Comparison of ENCODE assay signal across 8 mouse cellular contexts in the genomic region with DNA sequence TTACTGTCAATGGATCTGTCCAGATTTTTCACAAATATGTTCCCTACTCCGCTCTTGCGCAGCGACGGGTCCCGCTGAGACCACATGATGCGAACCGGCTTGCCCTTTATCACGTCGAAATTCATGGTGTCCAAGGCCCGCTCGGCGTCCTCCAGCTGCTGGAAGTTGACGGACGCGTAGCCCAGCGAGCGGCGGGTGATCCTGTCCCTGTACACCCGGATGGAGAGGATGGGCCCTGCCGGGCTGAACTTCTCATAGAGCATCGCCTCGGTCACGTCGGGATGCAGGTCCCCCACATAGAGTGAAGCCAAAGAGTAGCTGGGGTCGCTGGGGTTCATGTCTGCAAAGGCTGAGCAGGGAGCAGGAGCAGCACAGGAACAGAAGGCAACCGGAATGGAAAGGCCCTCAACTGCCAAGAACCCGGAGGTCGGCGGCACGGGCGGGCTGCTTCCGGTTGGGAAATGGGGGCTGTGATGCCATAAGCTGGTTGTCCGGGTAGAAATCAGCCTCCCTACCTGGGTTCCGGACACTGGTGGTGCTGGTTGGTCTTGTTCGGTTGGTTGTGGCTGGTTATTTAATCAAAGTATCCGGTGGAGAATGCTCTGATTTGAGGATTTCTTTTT.
"Had no signal": no experiment of that assay in that cellular context is flagged by ENCODE, and none has a peak within 500 bp of the region (broad histone marks: within the 10 kb centered on the region; RNA-seq: fewer than 3 reads in every experiment).

A gene (minus strand): TSS at position 435 of the 623 bp plus-strand sequence.

- DNase-seq: kidney, adult 18-20 months; kidney, postnatal 10 days; kidney, postnatal 4 days; liver; liver, embryonic 13.5 days; liver, postnatal 0 days; lung, postnatal 14 days; thymus, postnatal 4 days had no signal
